Mouse (Mus musculus): ENCODE measurements at regions not wholly inside any gene's neighbourhood (a gene's known extent, or its start where the extent isn't known, plus 50 kb on each side); places are given as distances from the start of the nearest gene placed in this dataset.
A peak's percentile ranks its signal among the peaks of the same experiment; 100 is the strongest.

DNA sequence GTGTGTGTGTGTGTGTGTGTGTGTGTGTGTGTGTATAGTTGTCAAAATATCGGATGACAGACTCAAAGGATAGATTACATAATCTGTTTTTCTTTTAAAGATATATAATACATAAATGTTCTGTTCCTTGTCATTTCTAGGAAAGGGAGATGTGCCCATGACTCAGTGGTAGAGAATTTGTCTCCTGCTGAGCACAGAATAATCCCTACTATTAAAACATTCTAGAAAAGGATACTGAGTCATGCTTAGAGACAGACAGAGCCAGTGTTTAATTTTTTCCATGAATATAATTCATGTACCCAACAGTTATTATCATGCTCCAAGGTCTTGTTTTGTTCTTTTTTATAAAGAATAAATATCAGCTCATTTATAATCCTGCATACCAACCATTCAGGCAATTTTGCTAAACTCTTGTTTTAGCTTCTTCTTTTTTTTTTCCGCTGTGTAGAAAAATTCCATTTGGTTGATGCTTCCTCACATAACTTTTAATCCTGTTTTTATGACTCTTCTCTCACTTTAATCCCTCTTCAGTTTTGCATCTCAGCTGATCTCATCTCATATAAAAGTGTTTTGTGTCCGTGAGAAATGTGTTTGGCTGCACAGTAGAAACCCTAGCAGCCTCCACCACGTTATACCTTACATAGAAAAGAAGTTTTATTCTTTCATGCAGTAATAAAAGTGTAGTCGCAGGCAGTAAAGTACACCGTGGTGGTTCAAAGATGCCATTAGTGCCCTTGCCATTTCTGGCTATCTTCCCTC lies 762.3 kb downstream of the Nedd1 start:
- WGBS, result 55% methylated on average over 6 of the region's 6 CpGs
- H3K9me3 ChIP-seq (replicated peaks), result no peaks in the 10 kb centered on the region
- no peaks in the 10 kb centered on the region for H3K27me3 ChIP-seq
- H3K36me3 ChIP-seq (ENCODE audit: poor library complexity, severe bottlenecking), result no peaks in the 10 kb centered on the region
- no peak overlapping the region for H3K4me2 ChIP-seq
- no peak overlapping the region for H3K27ac ChIP-seq
- H3K4me3 ChIP-seq, result no peak overlapping the region
- no peaks in the 10 kb centered on the region for H3K4me1 ChIP-seq
- no peak overlapping the region for H3K9ac ChIP-seq
- no peak for ATAC-seq

GRCm38 (mm10) chr10:91953078-91953477 lies 769.1 kb downstream of the Nedd1 start:
- no peaks in the 10 kb centered on the region for H3K27me3 ChIP-seq
- H3K27ac ChIP-seq, result no peak overlapping the region
- no peak overlapping the region for H3K4me2 ChIP-seq
- no peaks in the 10 kb centered on the region for H3K36me3 ChIP-seq (ENCODE audit: poor library complexity, severe bottlenecking)
- WGBS, result 88% methylated on average over 1 of the region's 1 CpGs
- no peak overlapping the region for H3K9ac ChIP-seq
- no peak for ATAC-seq
- H3K9me3 ChIP-seq (replicated peaks), result no peaks in the 10 kb centered on the region
- no peak overlapping the region for H3K4me3 ChIP-seq
- H3K4me1 ChIP-seq, result no peaks in the 10 kb centered on the region

DNA sequence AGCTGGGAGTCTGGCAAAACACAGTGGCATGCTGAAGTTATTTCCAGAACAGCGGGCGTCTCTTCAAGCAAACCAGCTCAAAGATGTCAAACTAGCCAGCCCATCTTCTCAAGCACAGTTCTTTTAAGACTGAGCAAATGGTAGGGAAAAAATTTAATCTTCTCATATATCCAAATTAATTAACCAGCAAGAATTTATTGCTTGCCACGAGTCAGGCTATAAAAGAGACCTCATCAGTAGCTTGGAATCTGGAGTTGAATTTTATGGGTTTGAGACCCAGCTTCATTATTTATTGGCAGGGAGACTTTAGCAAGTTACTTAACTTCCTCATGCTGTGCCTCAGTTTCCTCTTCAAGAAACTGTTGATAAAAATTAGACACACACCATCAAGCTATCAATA lies 742.5 kb upstream of the Tmpo start:
- 82% methylated on average over 3 of the region's 3 CpGs for WGBS

GRCm38 (mm10) chr10:91889864-91890263 lies 708.7 kb upstream of the Tmpo start:
- H3K36me3 ChIP-seq (ENCODE audit: poor library complexity, severe bottlenecking), result no peaks in the 10 kb centered on the region
- H3K4me2 ChIP-seq, result no peak overlapping the region
- H3K9me3 ChIP-seq (replicated peaks), result no peaks in the 10 kb centered on the region
- peaks cover 9% of the 10 kb centered on the region; the same call in 1 of the 2 replicates for H3K4me1 ChIP-seq
- H3K27me3 ChIP-seq, result 0 out of 2 replicates have a peak, but pooled peaks cover 6% of the 10 kb centered on the region
- ATAC-seq, result no peak
- H3K27ac ChIP-seq, result no peak overlapping the region
- no peak overlapping the region for H3K9ac ChIP-seq
- 88% methylated on average over 6 of the region's 6 CpGs for WGBS
- no peak overlapping the region for H3K4me3 ChIP-seq

More for the DNA sequence above, 742.5 kb upstream of the Tmpo start:
- Histone ChIP-seq H3K4me3 (no peak overlapping the region), H3K27ac (no peak overlapping the region), H3K9ac (no peak overlapping the region), H3K9me3 (replicated peaks) (no peaks in the 10 kb centered on the region), H3K27me3 (no peaks in the 10 kb centered on the region), H3K36me3 (ENCODE audit: poor library complexity, severe bottlenecking) (no peaks in the 10 kb centered on the region), H3K4me2 (no peak overlapping the region), H3K4me1 (no peaks in the 10 kb centered on the region)
- no peak for ATAC-seq

GRCm38 (mm10) chr10:91888537-91888936 lies 707.4 kb upstream of the Tmpo start:
- no peak overlapping the region for H3K4me2 ChIP-seq
- H3K27me3 ChIP-seq, result 0 out of 2 replicates have a peak, but pooled peaks cover 8% of the 10 kb centered on the region
- WGBS, result 57% methylated on average over 4 of the region's 4 CpGs
- ATAC-seq, result peak; percentile 81
- H3K4me1 ChIP-seq, result peaks cover 9% of the 10 kb centered on the region; the same call in 1 of the 2 replicates
- no peaks in the 10 kb centered on the region for H3K36me3 ChIP-seq (ENCODE audit: poor library complexity, severe bottlenecking)
- no peaks in the 10 kb centered on the region for H3K9me3 ChIP-seq (replicated peaks)
- H3K27ac ChIP-seq, result peak overlapping the region; percentile 5; the same call in 1 of the 2 replicates
- no peak overlapping the region for H3K4me3 ChIP-seq
- no peak overlapping the region for H3K9ac ChIP-seq

GRCm38 (mm10) chr10:91883155-91883554 lies 702.0 kb upstream of the Tmpo start:
- H3K9me3 ChIP-seq (replicated peaks), result no peaks in the 10 kb centered on the region
- 67% methylated on average over 5 of the region's 5 CpGs for WGBS
- no peaks in the 10 kb centered on the region for H3K36me3 ChIP-seq (ENCODE audit: poor library complexity, severe bottlenecking)
- peaks cover 17% of the 10 kb centered on the region for H3K4me1 ChIP-seq
- no peak overlapping the region for H3K4me3 ChIP-seq
- no peak overlapping the region for H3K27ac ChIP-seq
- no peak overlapping the region for H3K4me2 ChIP-seq
- no peak for ATAC-seq
- no peak overlapping the region for H3K9ac ChIP-seq
- H3K27me3 ChIP-seq, result 0 out of 2 replicates have a peak, but pooled peaks cover 11% of the 10 kb centered on the region

DNA sequence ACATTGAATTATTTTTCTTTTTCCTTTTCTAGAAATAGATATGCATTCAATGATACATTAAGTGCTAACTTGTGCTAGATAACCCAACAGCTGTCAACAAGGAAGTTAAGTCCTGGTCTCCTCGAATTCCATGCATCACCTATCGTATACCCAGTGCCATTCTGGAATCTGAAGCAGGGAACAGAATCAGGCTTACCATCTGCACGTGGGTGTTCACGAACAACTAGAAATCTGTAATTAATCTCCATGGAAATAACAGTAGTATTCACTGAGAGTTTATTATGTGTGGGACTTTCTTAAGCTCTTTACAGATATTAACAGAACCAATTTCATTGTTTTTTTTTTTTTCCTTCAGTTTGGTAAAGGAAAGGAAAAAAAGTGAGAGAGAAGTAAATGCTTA lies 701.4 kb upstream of the Tmpo start:
- Histone ChIP-seq H3K9me3 (replicated peaks) (no peaks in the 10 kb centered on the region), H3K4me3 (no peak overlapping the region), H3K27ac (no peak overlapping the region), H3K9ac (no peak overlapping the region), H3K36me3 (ENCODE audit: poor library complexity, severe bottlenecking) (no peaks in the 10 kb centered on the region), H3K4me2 (no peak overlapping the region), H3K27me3 (0 out of 2 replicates have a peak, but pooled peaks cover 14% of the 10 kb centered on the region), H3K4me1 (peaks cover 14% of the 10 kb centered on the region)
- 61% methylated on average over 4 of the region's 4 CpGs for WGBS
- no peak for ATAC-seq

DNA sequence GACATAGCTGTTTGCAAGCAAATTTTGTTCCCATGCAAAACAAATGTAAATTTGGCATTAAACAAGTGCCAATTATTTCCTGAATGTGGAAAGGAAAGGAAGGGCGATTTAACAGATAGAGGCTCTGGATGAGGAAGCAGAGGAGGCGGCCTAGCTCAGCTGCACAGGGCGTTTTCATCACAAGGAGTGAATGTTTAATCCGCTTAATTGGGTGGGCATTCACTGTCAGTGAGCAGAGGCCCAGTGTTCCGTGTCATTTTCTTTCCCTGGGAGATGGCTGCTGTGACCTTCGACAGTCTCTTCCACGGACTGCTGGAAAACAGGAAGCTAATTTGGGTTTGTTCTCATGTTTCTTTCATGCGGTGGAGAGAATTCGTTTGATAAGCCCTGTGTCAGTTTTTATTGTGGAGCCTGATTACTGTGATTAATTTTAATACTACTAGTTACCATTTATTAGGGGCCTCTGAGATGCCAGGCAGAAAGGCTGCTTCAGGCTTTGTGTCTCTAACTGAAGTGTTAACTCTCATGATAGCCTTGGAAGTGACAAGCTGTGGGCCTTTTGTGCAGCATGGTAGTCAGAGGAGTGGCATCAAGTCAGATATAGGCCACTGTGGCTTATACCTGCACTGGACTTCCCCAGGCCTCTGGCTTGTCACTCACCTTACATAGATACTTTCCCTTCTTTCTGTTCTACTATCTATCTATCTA lies 700.6 kb upstream of the Tmpo start:
- Histone ChIP-seq H3K4me3 (no peak overlapping the region), H3K9ac (no peak overlapping the region), H3K36me3 (ENCODE audit: poor library complexity, severe bottlenecking) (no peaks in the 10 kb centered on the region), H3K27ac (peak overlapping the region; percentile 51), H3K9me3 (replicated peaks) (no peaks in the 10 kb centered on the region), H3K4me1 (peaks cover 14% of the 10 kb centered on the region), H3K4me2 (no peak overlapping the region), H3K27me3 (0 out of 2 replicates have a peak, but pooled peaks cover 20% of the 10 kb centered on the region)
- peak; percentile 92 for ATAC-seq
- 4% methylated on average over 9 of the region's 9 CpGs for WGBS

DNA sequence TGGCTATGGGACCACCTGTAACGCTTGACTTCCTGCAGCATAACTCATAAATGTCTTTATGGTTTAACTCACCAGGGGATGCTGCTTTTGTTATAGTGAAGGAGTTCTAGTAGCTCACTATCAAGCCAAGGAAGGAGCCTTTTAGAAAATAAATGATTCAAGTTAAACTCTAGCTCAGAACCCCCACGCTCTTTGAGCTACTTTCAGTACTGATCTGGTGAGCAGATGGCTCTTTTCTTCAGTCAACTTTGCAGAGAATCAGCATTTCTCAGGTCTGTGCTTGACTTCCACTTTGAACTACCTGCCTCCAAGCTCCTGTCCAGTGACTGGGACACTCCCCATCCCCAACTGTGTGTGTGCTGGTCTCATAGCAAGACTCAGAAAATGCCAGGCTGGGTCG lies 694.3 kb upstream of the Tmpo start:
- Histone ChIP-seq H3K27me3 (0 out of 2 replicates have a peak, but pooled peaks cover 12% of the 10 kb centered on the region), H3K27ac (no peak overlapping the region), H3K4me3 (no peak overlapping the region), H3K4me2 (no peak overlapping the region), H3K9ac (no peak overlapping the region), H3K4me1 (no peaks in the 10 kb centered on the region), H3K9me3 (replicated peaks) (no peaks in the 10 kb centered on the region), H3K36me3 (ENCODE audit: poor library complexity, severe bottlenecking) (no peaks in the 10 kb centered on the region)
- 84% methylated on average over 3 of the region's 3 CpGs for WGBS
- ATAC-seq, result no peak

- no peak for ATAC-seq
- Histone ChIP-seq H3K27ac (no peak overlapping the region), H3K4me3 (no peak overlapping the region), H3K27me3 (no peaks in the 10 kb centered on the region), H3K36me3 (ENCODE audit: poor library complexity, severe bottlenecking) (no peaks in the 10 kb centered on the region), H3K9ac (no peak overlapping the region), H3K4me2 (no peak overlapping the region), H3K9me3 (replicated peaks) (no peaks in the 10 kb centered on the region), H3K4me1 (no peaks in the 10 kb centered on the region)
- 41% methylated on average over 4 of the region's 4 CpGs for WGBS
These were observed 690.1 kb upstream of the Tmpo start for GRCm38 (mm10) chr10:91871244-91871643.

- Histone ChIP-seq H3K4me3 (no peak overlapping the region), H3K9ac (no peak overlapping the region), H3K4me1 (no peaks in the 10 kb centered on the region), H3K27me3 (no peaks in the 10 kb centered on the region), H3K36me3 (ENCODE audit: poor library complexity, severe bottlenecking) (no peaks in the 10 kb centered on the region), H3K27ac (no peak overlapping the region), H3K9me3 (replicated peaks) (no peaks in the 10 kb centered on the region), H3K4me2 (no peak overlapping the region)
- 30% methylated on average over 6 of the region's 6 CpGs for WGBS
- no peak for ATAC-seq
These were observed 677.8 kb upstream of the Tmpo start for GRCm38 (mm10) chr10:91858711-91859595.

DNA sequence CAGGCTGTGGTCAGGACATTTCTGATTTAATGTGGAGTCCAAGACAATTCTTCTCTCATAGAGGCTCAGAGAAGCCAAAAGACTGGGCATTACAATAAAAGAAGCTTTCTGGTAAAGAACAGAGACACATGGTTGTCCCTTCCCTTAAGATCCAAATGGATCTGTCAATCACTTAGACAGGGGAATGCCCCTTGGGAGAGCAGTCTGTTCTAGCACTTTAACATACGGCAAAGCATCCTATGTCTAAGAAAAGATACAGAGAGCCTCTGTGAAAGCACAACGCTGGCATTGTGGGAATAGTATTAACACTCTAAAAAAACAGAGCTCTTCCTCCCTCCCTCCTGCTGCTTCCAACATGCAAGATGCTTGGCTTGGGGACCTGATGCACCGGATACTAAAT lies 646.0 kb upstream of the Tmpo start:
- WGBS, result 54% methylated on average over 3 of the region's 3 CpGs
- H3K36me3 ChIP-seq (ENCODE audit: poor library complexity, severe bottlenecking), result no peaks in the 10 kb centered on the region
- no peak overlapping the region for H3K27ac ChIP-seq
- no peaks in the 10 kb centered on the region for H3K27me3 ChIP-seq
- H3K9ac ChIP-seq, result no peak overlapping the region
- no peak overlapping the region for H3K4me2 ChIP-seq
- no peak for ATAC-seq
- H3K4me1 ChIP-seq, result 0 out of 2 replicates have a peak, but pooled peaks cover 3% of the 10 kb centered on the region
- no peak overlapping the region for H3K4me3 ChIP-seq
- no peaks in the 10 kb centered on the region for H3K9me3 ChIP-seq (replicated peaks)

Data from forebrain, embryonic 13.5 days (tissue).